Mouse (Mus musculus) gastrocnemius, postnatal 36 days (tissue): ENCODE measurements at regions not wholly inside any gene's neighbourhood (a gene's known extent, or its start where the extent isn't known, plus 50 kb on each side); places are given as distances from the start of the nearest gene placed in this dataset.
"Not testable (repeated sequence)": the region's sequence is repeated elsewhere in the genome, so short reads cannot be mapped to it uniquely, and the experiment has no call there.

Experiments used
- DNase-seq, 2 experiments: peaks; one replicate each; pipeline ENCODE4 v3.0.0; 2022
- intact Hi-C: fragments of 180-260 bp; cut with DNase I; formaldehyde crosslinking; loops from one replicate; pipeline ENCODE4 v1.15.1; 2025

DNA sequence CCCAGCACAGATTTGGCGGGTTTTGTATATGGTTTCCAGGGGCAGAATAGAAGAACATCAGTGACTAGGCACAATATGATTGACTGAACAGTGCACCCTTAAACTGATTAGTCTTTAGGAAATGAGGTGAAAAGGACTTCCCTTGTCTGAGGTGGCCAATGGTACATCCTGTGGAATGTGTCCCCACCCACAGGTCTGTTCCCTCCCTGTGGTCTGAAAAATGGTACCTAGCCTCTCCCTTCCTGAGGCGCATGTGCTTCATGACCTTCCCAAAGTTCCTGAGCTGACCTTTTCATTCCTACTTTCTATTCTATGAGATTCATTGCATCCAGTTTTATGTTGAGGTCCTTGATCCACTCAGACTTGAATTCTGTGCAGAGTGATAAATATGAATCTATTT lies 76.0 kb downstream of the Zfp97 start:
- intact Hi-C loops, DNase-seq: not testable (repeated sequence)

DNA sequence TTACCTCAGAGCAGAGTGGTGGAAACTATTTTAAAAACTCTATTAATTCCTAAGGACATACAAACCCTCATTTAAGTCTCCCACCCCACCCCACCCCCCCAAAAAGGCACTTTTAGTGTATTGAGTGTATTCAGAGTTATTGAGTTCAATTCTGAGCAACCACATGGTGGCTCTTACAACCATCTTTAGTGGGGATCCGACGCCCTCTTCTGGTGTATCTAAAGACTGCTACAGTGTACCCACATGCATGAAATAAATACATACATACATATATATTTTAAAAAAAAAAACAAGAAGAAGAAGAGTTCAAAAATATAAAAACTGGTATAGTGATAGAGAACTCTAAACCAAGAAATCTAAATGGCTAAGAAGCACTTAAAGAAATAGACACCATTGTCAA lies 107.9 kb downstream of the Zfp97 start:
- DNase-seq: no peak
- intact Hi-C loops: no loop called here

GRCm38 (mm10) chr17:17234329-17235185 lies 113.3 kb downstream of the Zfp97 start:
- DNase-seq: peak; percentile 74 to 85
- intact Hi-C loops: loop anchor here (10.0 kb wide), 1 partner anchor 140 kb away; the partner anchor contains the start of gene Riok2

DNA sequence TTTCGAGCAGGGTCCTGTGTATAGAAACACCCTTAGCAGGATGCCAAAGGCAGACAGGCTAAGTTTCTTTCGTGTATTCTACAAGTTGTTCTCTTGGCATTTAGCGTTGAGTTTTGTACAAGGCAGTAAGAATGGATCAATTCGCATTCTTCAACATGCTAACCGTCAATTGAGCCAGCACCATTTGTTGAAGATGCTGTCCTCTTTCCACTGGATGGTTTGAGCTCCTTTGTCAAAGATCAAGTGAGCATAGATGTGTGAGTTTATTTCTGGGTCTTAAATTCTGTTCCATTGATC lies 113.9 kb downstream of the Zfp97 start:
- intact Hi-C loops: loop anchor here (10.0 kb wide), 1 partner anchor 140 kb away; the partner anchor contains the start of gene Riok2
- not testable (repeated sequence) for DNase-seq
